Mouse (Mus musculus) kidney, postnatal 14 days (tissue): Measurements from ENCODE around the gene Vamp2.
A peak's percentile ranks its signal among the peaks of the same experiment; 100 is the strongest.

Experiments
- DNase-seq: peaks from one replicate; pipeline ENCODE4 v3.0.0; 2022; ENCODE audit warnings: mixed read lengths

Vamp2 gene

GRCm38 (mm10) chr11:69099915-69100345, 11.6 kb downstream of the Vamp2 start:
- DNase-seq = peak; percentile 96

DNA sequence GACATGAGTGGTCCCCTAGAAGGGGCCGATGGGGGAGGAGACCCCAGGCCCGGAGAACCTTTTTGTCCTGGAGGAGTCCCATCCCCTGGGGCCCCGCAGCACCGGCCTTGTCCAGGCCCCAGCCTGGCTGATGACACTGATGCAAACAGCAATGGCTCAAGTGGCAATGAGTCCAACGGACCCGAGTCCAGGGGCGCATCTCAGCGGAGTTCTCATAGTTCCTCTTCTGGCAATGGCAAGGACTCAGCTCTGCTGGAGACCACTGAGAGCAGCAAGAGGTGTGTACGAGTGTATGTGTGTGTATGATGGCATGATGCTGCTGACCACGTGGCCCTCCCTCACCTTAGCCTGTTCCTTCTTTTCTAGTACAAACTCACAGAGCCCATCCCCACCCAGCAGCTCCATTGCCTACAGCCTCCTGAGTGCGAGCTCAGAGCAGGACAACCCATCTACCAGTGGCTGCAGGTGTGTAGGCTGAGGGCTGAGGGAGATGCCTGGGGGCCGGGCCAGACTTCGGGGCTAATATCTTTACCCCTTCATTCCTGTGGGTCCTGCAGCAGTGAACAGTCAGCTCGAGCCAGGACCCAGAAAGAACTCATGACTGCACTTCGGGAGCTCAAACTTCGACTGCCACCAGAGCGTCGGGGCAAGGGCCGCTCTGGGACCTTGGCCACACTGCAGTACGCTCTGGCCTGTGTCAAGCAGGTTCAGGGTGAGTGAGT, 12.5 kb downstream of the Vamp2 start:
- no peak for DNase-seq

- no peak for DNase-seq
Measured at GRCm38 (mm10) chr11:69101604-69102402, 13.5 kb downstream of the Vamp2 start.

GRCm38 (mm10) chr11:69102403-69102725, 14.1 kb downstream of the Vamp2 start:
- DNase-seq = no peak

- no peak for DNase-seq
Measured at GRCm38 (mm10) chr11:69103121-69103520, 14.8 kb downstream of the Vamp2 start.

DNA sequence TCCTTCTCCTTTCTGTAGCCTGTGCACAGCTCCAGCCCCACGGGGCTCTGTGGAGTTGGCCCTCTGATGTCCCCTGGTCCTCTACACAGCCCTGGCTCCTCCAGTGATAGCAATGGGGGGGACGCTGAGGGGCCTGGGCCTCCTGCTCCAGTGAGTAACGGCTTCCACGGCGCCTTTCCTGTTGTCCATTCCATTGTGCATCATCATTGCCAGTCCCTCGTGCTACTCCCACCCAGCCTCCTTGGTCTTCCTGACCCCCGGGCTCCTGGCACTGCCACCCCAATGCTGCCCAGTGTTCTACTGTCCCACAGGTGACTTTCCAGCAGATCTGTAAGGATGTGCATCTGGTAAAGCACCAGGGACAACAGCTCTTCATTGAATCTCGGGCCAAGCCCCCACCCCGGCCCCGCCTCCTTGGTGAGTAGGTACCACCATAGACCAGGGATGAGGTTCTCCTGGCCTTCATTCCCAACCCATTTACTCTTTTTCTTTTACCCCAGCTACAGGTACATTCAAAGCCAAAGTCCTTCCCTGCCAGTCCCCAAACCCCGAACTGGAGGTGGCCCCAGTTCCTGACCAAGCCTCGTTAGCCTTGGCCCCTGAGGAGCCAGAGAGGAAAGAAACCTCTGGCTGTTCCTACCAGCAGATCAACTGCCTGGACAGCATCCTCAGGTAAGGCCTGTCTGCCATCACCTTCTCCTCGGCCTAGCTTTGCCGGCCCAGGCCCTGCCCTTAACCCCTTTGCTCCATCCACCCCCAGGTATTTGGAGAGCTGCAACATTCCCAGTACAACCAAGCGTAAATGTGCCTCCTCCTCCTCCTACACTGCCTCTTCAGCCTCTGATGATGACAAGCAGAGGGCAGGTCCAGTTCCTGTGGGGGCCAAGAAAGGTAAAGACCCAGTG, 15.5 kb downstream of the Vamp2 start:
- no peak for DNase-seq

GRCm38 (mm10) chr11:69104487-69104886, 16.2 kb downstream of the Vamp2 start:
- no peak for DNase-seq

DNA sequence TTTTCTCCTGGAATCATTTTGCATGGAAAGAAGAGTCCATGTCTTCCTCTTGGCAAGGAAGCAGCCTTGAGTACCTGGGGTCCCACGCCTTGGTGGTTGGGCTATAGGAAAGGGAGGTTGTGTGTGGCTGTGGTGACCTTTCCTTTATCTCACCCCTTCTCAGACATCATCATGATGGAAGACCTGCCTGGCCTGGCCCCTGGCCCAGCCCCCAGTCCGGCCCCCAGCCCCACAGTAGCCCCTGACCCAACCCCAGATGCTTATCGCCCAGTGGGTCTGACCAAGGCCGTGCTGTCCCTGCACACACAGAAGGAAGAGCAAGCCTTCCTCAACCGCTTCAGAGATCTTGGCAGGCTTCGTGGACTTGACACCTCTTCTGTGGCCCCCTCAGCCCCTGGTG, 16.9 kb downstream of the Vamp2 start:
- no peak for DNase-seq

DNA sequence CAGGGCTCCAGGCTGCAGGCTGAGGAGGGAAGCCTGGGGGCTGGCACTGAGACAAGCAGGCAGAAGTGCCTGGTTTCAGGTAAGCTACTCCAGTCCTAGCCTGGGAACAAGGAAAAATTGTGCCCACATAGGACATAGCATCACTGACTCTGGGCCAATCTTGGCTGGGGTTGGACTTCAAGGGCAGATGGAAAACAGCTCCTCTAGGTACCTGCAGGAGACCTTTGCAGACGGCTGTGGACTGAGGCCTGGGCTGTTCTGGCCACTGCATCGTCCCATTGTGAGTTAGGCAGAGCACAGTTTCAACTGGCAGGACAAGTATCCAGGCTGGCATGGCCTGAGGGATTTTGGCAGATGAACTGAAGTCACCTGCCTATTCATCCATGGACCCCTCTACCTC, 17.5 kb downstream of the Vamp2 start:
- DNase-seq = no peak

DNA sequence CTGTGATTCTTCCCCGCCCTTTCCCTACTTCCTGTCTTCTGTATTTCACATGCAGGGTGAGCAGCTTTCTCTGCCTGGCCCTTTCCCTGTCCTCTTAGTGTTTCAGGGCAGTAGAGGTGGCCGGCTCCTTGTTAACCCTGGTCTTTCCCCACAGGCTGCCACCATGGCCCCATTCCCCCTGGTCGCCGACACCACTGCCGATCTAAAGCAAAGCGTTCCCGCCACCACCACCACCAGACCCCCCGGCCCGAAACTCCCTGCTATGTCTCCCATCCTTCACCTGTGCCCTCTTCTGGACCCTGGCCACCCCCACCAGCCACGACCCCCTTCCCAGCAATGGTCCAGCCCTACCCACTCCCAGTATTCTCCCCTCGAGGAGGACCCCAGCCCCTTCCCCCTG, 18.0 kb downstream of the Vamp2 start:
- no peak for DNase-seq

GRCm38 (mm10) chr11:69106842-69107241, 18.6 kb downstream of the Vamp2 start:
- DNase-seq = no peak

DNA sequence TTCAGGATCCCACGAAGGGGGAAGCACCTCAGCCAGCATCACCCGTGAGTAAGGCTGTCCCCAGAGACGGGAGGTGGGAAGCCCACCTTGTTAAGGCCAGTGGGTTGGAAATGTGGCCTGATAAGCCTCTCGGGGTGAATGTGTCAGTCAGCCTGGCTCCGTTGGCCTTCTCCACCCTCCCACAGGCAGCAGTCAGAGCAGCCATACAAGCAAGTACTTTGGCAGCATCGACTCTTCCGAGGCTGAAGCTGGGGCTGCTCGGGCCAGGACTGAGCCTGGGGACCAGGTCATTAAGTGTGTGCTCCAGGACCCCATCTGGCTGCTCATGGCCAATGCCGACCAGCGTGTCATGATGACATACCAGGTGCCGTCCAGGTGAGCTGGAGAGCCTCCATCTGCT, 19.4 kb downstream of the Vamp2 start:
- no peak for DNase-seq

- DNase-seq = no peak
Measured at GRCm38 (mm10) chr11:69108223-69108622, 19.9 kb downstream of the Vamp2 start.

- DNase-seq = peak; percentile 10
Measured at GRCm38 (mm10) chr11:69109032-69109900, 21.0 kb downstream of the Vamp2 start.

- DNase-seq = peak; percentile 93
Measured at GRCm38 (mm10) chr11:69110319-69111046, 22.2 kb downstream of the Vamp2 start.

DNA sequence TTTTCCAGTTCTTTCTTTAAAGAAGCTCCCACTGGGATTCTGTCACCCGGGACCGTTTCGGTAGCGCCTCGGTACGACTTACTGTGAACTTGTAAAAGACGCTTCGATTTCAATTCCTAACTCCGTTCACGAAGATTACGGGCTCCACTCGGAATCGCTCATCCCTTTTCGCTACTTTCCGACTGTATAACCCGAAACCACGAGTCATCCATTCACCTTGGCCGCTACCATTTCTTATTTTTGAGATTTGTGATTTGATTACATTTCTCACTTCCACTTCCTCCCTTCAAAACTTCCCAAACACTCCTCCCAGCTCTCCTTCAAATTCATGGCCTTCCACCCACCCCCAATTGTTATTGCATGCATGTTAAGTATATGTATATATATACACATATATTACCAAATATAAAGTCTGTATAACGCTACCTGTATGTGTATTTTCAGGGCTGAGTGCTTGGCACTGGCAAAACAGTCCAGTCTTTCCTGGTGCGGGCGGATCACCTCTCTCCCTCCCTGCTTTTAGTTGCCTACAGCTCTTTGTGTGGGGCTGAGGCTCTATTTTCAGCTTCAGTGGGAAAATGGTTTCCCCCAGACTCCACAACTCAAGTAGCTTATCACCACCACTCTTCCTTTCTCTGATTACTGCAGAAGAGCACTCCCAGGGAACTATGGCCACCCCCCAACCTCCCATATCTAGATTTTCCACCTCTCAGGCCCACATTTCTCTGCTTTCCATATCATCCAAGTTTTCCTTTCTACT, 22.9 kb downstream of the Vamp2 start:
- no peak for DNase-seq

DNA sequence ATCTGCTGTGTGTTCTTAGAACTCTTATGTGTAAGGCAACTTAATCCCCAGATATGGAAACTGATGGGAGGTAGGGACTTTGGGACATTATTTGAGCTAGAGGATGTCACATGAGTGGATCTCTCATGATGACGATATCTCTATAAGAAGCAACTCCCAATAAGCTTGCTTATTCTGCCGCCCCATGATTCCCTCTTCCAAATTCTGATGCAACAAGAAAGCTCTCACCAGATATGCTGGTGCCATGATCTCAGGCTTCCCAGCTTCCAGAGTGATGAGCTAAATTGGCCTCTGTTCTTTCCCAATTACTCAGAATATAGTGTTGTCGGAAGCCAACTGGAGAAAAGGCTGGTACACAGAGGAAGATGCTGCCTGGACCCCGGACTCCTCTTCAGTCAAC, 23.6 kb downstream of the Vamp2 start:
- no peak for DNase-seq

- no peak for DNase-seq
Measured at GRCm38 (mm10) chr11:69114018-69114417, 25.7 kb downstream of the Vamp2 start.

DNA sequence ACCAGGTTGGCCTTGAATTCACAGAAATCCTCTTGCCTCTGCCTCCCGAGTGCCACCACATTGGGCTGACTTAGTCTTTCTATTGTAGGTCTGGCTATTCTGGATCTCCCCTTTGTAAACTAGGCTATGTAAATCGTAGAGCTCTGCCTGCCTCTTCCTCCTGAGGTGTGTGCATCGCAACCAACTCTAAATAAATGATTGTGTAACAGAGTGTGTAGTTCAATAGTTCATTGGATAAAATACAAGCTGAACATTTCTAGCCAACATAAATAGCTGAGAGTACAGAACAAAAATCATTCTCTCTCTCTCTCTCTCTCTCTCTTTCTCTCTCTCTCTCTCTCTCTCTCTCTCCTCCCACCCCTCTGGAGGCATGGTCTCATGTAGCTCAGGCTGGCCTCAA, 26.3 kb downstream of the Vamp2 start:
- DNase-seq = no peak

- DNase-seq = no peak
Measured at GRCm38 (mm10) chr11:69116843-69117242, 28.6 kb downstream of the Vamp2 start.
